Mouse (Mus musculus): ENCODE results near the gene Gca.

Gene Gca

GRCm38 (mm10) chr2:62718411-62718810 lies 54.3 kb downstream of the Gca start:
- no peak for TF ChIP-seq GATA4 (IDR thresholded peaks at IDR 0.05; ENCODE audit: insufficient replicate concordance, low read length)

- TF ChIP-seq GATA4 (IDR thresholded peaks at IDR 0.05; ENCODE audit: insufficient replicate concordance, low read length): no peak
These were observed 61.9 kb downstream of the Gca start for GRCm38 (mm10) chr2:62725946-62726345.

GRCm38 (mm10) chr2:62727732-62728131 lies 63.6 kb downstream of the Gca start:
- TF ChIP-seq GATA4 (IDR thresholded peaks at IDR 0.05; ENCODE audit: insufficient replicate concordance, low read length): no peak

GRCm38 (mm10) chr2:62730671-62731070 lies 66.6 kb downstream of the Gca start:
- TF ChIP-seq GATA4 (IDR thresholded peaks at IDR 0.05; ENCODE audit: insufficient replicate concordance, low read length): no peak

- no peak for TF ChIP-seq GATA4 (IDR thresholded peaks at IDR 0.05; ENCODE audit: insufficient replicate concordance, low read length)
These were observed 79.0 kb downstream of the Gca start for GRCm38 (mm10) chr2:62743098-62743497.
